Mouse (Mus musculus): ENCODE measurements at regions not wholly inside any gene's neighbourhood (a gene's known extent, or its start where the extent isn't known, plus 50 kb on each side); places are given as distances from the start of the nearest gene placed in this dataset.

DNA sequence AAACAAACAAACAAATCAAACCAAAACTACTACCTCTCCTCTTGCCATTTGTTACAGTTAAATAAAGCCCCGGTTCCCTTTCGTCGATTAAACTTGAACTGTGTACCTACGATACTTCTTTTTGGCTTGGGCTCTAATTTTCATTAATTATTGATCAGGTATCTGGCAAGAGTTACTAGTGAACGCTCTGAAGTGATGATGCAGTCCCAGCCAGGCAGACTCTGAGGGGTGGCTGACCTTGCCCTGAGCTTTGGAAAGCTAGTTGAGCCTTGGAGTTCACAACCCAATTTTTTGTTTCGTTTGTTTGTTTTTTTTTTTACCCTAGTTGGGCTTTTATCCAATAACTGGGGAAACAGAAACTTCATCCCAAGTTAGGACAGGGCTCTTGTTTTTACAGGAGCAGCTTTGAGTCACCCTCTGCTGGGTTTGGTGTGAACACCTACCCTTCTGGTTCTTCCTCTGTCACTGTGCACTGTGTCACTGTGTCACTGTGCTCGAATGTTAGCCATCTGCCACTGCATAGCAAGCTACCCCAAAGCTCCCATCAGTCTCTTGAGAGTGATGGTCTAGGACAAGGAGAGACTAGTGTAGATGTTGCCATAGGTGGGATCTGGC is 93.2 kb upstream of the Stt3b start:
- Histone ChIP-seq H3K4me3 (replicated peaks; ENCODE audit: low read length) (no peak overlapping the region), H3K27me3 (ENCODE audit: control insufficient read depth, insufficient read depth, low read length) (no peaks in the 10 kb centered on the region), H3K36me3 (ENCODE audit: control insufficient read depth, insufficient read depth, low read length) (no peaks in the 10 kb centered on the region), H3K4me1 (ENCODE audit: control insufficient read depth, insufficient read depth, low read length) (0 out of 2 replicates have a peak, but pooled peaks cover 4% of the 10 kb centered on the region), H3K9ac (ENCODE audit: low read length) (no peak overlapping the region), H3K9me3 (replicated peaks; ENCODE audit: control insufficient read depth, low read length) (0 out of 2 replicates have a peak, but pooled peaks cover under 1% of the 10 kb centered on the region), H3K4me2 (ENCODE audit: low read depth, low read length) (no peak overlapping the region), H3K27ac (ENCODE audit: low read length) (no peak overlapping the region)
- ATAC-seq (ENCODE audit: insufficient read depth, low FRiP score) = no peak
- 72% methylated on average over 7 of the region's 7 CpGs for WGBS

GRCm38 (mm10) chr9:115407901-115408470 is 97.8 kb upstream of the Stt3b start:
- H3K27me3 ChIP-seq (ENCODE audit: control insufficient read depth, insufficient read depth, low read length) = no peaks in the 10 kb centered on the region
- H3K9ac ChIP-seq (ENCODE audit: low read length) = no peak overlapping the region
- no peak overlapping the region for H3K4me3 ChIP-seq (replicated peaks; ENCODE audit: low read length)
- WGBS = 76% methylated on average over 21 of the region's 21 CpGs
- no peak for ATAC-seq (ENCODE audit: insufficient read depth, low FRiP score)
- H3K27ac ChIP-seq (ENCODE audit: low read length) = no peak overlapping the region
- H3K4me2 ChIP-seq (ENCODE audit: low read depth, low read length) = no peak overlapping the region
- no peaks in the 10 kb centered on the region for H3K4me1 ChIP-seq (ENCODE audit: control insufficient read depth, insufficient read depth, low read length)
- no peaks in the 10 kb centered on the region for H3K9me3 ChIP-seq (replicated peaks; ENCODE audit: control insufficient read depth, low read length)
- H3K36me3 ChIP-seq (ENCODE audit: control insufficient read depth, insufficient read depth, low read length) = no peaks in the 10 kb centered on the region

GRCm38 (mm10) chr9:115408886-115409285 is 98.7 kb upstream of the Stt3b start:
- Histone ChIP-seq H3K36me3 (ENCODE audit: control insufficient read depth, insufficient read depth, low read length) (no peaks in the 10 kb centered on the region), H3K4me2 (ENCODE audit: low read depth, low read length) (no peak overlapping the region), H3K9me3 (replicated peaks; ENCODE audit: control insufficient read depth, low read length) (no peaks in the 10 kb centered on the region), H3K4me3 (replicated peaks; ENCODE audit: low read length) (no peak overlapping the region), H3K27ac (ENCODE audit: low read length) (no peak overlapping the region), H3K4me1 (ENCODE audit: control insufficient read depth, insufficient read depth, low read length) (no peaks in the 10 kb centered on the region), H3K9ac (ENCODE audit: low read length) (no peak overlapping the region), H3K27me3 (ENCODE audit: control insufficient read depth, insufficient read depth, low read length) (no peaks in the 10 kb centered on the region)
- ATAC-seq (ENCODE audit: insufficient read depth, low FRiP score) = no peak
- WGBS = 79% methylated on average over 6 of the region's 6 CpGs

- no peak for ATAC-seq (ENCODE audit: insufficient read depth, low FRiP score)
- Histone ChIP-seq H3K4me3 (replicated peaks; ENCODE audit: low read length) (no peak overlapping the region), H3K4me1 (ENCODE audit: control insufficient read depth, insufficient read depth, low read length) (no peaks in the 10 kb centered on the region), H3K4me2 (ENCODE audit: low read depth, low read length) (no peak overlapping the region), H3K9me3 (replicated peaks; ENCODE audit: control insufficient read depth, low read length) (no peaks in the 10 kb centered on the region), H3K36me3 (ENCODE audit: control insufficient read depth, insufficient read depth, low read length) (no peaks in the 10 kb centered on the region), H3K27me3 (ENCODE audit: control insufficient read depth, insufficient read depth, low read length) (no peaks in the 10 kb centered on the region), H3K9ac (ENCODE audit: low read length) (no peak overlapping the region), H3K27ac (ENCODE audit: low read length) (no peak overlapping the region)
- WGBS = 82% methylated on average over 4 of the region's 4 CpGs
Observed at GRCm38 (mm10) chr9:115414190-115414589, 104.0 kb upstream of the Stt3b start.

DNA sequence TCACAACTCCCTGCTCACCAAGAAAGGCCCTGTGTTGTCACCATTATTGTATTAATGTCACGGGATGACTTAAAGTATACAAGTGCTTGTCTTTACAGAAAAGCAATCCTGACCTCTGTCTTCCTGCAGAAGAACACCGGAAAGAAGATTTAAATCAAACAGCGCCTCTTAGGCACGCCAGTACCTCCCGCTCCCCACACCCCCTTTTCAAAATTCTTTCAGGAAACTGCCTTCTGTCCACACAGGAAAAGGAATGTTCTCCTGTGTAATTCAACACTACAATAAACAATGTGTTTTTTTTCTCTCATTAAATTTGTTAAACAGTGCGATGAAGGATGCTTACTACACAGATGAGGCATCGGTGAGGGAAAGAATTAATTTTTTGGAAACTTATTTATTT is 112.6 kb upstream of the Stt3b start:
- Histone ChIP-seq H3K36me3 (ENCODE audit: control insufficient read depth, insufficient read depth, low read length) (no peaks in the 10 kb centered on the region), H3K27ac (ENCODE audit: low read length) (no peak overlapping the region), H3K9ac (ENCODE audit: low read length) (no peak overlapping the region), H3K4me2 (ENCODE audit: low read depth, low read length) (no peak overlapping the region), H3K27me3 (ENCODE audit: control insufficient read depth, insufficient read depth, low read length) (no peaks in the 10 kb centered on the region), H3K9me3 (replicated peaks; ENCODE audit: control insufficient read depth, low read length) (peaks cover 3% of the 10 kb centered on the region; the same call in 1 of the 2 replicates), H3K4me3 (replicated peaks; ENCODE audit: low read length) (no peak overlapping the region), H3K4me1 (ENCODE audit: control insufficient read depth, insufficient read depth, low read length) (no peaks in the 10 kb centered on the region)
- 47% methylated on average over 7 of the region's 7 CpGs for WGBS
- ATAC-seq (ENCODE audit: insufficient read depth, low FRiP score) = no peak

GRCm38 (mm10) chr9:115426682-115427081 is 116.5 kb upstream of the Stt3b start:
- no peak for ATAC-seq (ENCODE audit: insufficient read depth, low FRiP score)
- H3K4me2 ChIP-seq (ENCODE audit: low read depth, low read length) = no peak overlapping the region
- no peak overlapping the region for H3K27ac ChIP-seq (ENCODE audit: low read length)
- no peaks in the 10 kb centered on the region for H3K9me3 ChIP-seq (replicated peaks; ENCODE audit: control insufficient read depth, low read length)
- H3K9ac ChIP-seq (ENCODE audit: low read length) = no peak overlapping the region
- H3K36me3 ChIP-seq (ENCODE audit: control insufficient read depth, insufficient read depth, low read length) = no peaks in the 10 kb centered on the region
- WGBS = 79% methylated on average over 8 of the region's 8 CpGs
- no peak overlapping the region for H3K4me3 ChIP-seq (replicated peaks; ENCODE audit: low read length)
- H3K4me1 ChIP-seq (ENCODE audit: control insufficient read depth, insufficient read depth, low read length) = no peaks in the 10 kb centered on the region
- H3K27me3 ChIP-seq (ENCODE audit: control insufficient read depth, insufficient read depth, low read length) = no peaks in the 10 kb centered on the region

DNA sequence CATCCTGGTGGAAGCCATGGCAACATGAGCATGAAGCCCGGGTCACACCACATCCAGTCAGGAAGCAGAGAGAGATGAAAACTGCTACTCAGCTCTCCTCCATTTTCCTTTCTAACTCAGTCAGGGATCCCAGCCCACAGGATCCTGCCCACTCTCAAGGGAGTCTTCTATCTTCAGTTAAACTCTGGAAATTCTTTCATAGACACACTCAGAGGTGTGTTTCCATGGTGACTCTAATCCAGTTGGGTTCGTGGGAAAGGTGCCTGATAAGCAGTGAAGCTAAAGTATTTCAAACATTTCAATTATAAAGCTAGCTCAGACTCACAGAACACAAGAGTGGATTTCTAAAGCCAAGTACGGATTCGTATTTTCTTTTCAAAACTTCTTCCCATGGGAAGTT is 120.0 kb upstream of the Stt3b start:
- no peak overlapping the region for H3K27ac ChIP-seq (ENCODE audit: low read length)
- no peaks in the 10 kb centered on the region for H3K9me3 ChIP-seq (replicated peaks; ENCODE audit: control insufficient read depth, low read length)
- no peak overlapping the region for H3K4me2 ChIP-seq (ENCODE audit: low read depth, low read length)
- WGBS = 54% methylated on average over 4 of the region's 4 CpGs
- no peaks in the 10 kb centered on the region for H3K27me3 ChIP-seq (ENCODE audit: control insufficient read depth, insufficient read depth, low read length)
- H3K9ac ChIP-seq (ENCODE audit: low read length) = no peak overlapping the region
- ATAC-seq (ENCODE audit: insufficient read depth, low FRiP score) = no peak
- no peaks in the 10 kb centered on the region for H3K4me1 ChIP-seq (ENCODE audit: control insufficient read depth, insufficient read depth, low read length)
- H3K36me3 ChIP-seq (ENCODE audit: control insufficient read depth, insufficient read depth, low read length) = no peaks in the 10 kb centered on the region
- no peak overlapping the region for H3K4me3 ChIP-seq (replicated peaks; ENCODE audit: low read length)

DNA sequence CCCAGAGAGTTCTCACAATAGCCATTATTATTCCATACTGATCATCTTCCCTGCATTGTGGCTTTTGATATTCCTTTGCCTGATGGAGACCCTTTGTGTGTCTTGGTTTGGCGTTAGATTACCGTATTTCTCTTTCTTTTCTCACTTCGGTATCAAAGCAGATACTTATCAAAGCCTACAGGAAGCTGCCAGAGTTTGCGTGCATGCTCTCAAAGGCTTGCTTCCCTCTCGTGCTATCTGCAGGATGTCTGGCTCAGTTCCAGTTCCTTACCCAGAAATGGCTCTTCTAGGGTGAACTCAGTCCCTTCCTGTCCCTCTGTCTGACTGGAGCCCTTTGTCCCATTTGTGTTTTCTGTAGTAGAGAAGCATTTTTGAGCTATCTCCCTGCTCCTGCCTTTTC is 124.5 kb upstream of the Stt3b start:
- H3K27ac ChIP-seq (ENCODE audit: low read length) = no peak overlapping the region
- ATAC-seq (ENCODE audit: insufficient read depth, low FRiP score) = no peak
- 33% methylated on average over 5 of the region's 5 CpGs for WGBS
- H3K27me3 ChIP-seq (ENCODE audit: control insufficient read depth, insufficient read depth, low read length) = no peaks in the 10 kb centered on the region
- no peak overlapping the region for H3K4me2 ChIP-seq (ENCODE audit: low read depth, low read length)
- H3K4me3 ChIP-seq (replicated peaks; ENCODE audit: low read length) = no peak overlapping the region
- peaks cover 4% of the 10 kb centered on the region; the same call in 1 of the 2 replicates for H3K9me3 ChIP-seq (replicated peaks; ENCODE audit: control insufficient read depth, low read length)
- H3K4me1 ChIP-seq (ENCODE audit: control insufficient read depth, insufficient read depth, low read length) = no peaks in the 10 kb centered on the region
- no peaks in the 10 kb centered on the region for H3K36me3 ChIP-seq (ENCODE audit: control insufficient read depth, insufficient read depth, low read length)
- no peak overlapping the region for H3K9ac ChIP-seq (ENCODE audit: low read length)

DNA sequence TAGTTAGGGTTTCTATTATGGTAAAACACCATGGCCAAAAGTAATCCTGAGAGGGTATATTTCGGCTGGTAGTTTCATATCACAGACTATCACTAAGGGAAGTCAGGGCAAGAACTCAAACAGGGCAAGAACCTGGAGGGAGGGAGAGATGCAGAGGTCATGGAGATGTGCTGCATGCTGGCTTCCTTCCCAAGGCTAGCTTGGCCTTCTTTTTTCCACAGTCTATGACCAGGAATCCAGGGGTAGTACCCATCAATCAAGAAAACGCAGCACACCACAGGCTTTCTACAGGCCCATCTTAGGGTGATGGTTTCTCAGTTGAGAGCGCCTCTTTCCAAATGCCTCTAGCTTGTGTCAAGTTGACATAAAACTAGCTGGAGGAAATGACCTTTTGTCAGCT is 126.1 kb upstream of the Stt3b start:
- 75% methylated on average over 3 of the region's 3 CpGs for WGBS
- H3K27me3 ChIP-seq (ENCODE audit: control insufficient read depth, insufficient read depth, low read length) = no peaks in the 10 kb centered on the region
- H3K36me3 ChIP-seq (ENCODE audit: control insufficient read depth, insufficient read depth, low read length) = no peaks in the 10 kb centered on the region
- ATAC-seq (ENCODE audit: insufficient read depth, low FRiP score) = no peak
- no peak overlapping the region for H3K9ac ChIP-seq (ENCODE audit: low read length)
- H3K9me3 ChIP-seq (replicated peaks; ENCODE audit: control insufficient read depth, low read length) = peaks cover 4% of the 10 kb centered on the region; the same call in 1 of the 2 replicates
- no peak overlapping the region for H3K4me2 ChIP-seq (ENCODE audit: low read depth, low read length)
- no peak overlapping the region for H3K27ac ChIP-seq (ENCODE audit: low read length)
- H3K4me3 ChIP-seq (replicated peaks; ENCODE audit: low read length) = no peak overlapping the region
- no peaks in the 10 kb centered on the region for H3K4me1 ChIP-seq (ENCODE audit: control insufficient read depth, insufficient read depth, low read length)
